Mouse (Mus musculus): Measurements from ENCODE around the gene Cd276. TPM values are rescaled to one million over a fixed set of nuclear protein-coding genes. Genes with fewer than 3 reads are reported as not detected.

Cd276 gene
- polyA plus RNA-seq, 1 experiment from 2014 or later, result 11.3 TPM

DNA sequence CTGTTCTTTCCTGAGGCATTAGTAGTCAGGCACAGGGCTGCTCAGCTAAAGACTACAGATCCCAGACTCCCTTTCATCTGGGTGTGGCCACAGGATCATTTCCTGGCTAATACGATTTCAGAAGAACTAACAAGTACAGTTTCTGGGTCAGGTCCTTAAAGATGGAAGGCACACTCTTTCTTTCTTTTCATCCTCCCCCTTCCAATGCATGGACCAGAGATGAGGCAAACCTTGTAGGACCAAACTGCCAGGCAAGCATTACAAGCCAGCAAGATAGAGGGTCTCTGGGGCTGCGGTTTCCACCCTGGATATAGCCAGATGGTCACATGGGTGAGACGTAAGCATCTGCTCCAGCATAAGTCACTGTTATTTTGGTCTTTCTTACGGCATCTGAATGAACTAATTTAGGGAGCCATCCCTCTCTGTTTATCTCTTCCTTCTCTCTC is 10.3 kb downstream of the Cd276 start:
- Histone ChIP-seq H3K4me1 (replicated peaks; ENCODE audit: control insufficient read depth, insufficient read depth) (0 out of 2 replicates have a peak, but pooled peaks cover 8% of the 10 kb centered on the region), H3K9ac (ENCODE audit: low read length) (no peak overlapping the region), H3K27me3 (ENCODE audit: control insufficient read depth, insufficient read depth, low read length) (no peaks in the 10 kb centered on the region), H3K27ac (replicated peaks) (no peak overlapping the region), H3K4me3 (ENCODE audit: low read depth, low read length) (no peak overlapping the region), H3K4me2 (replicated peaks; ENCODE audit: low read depth) (peak overlapping the region; percentile 42), H3K36me3 (ENCODE audit: control insufficient read depth, insufficient read depth, low read length) (no peaks in the 10 kb centered on the region), H3K9me3 (ENCODE audit: control insufficient read depth, low read length) (no peaks in the 10 kb centered on the region)
- ATAC-seq (ENCODE audit: low FRiP score, low TSS enrichment), result no peak
- DNase-seq (ENCODE audit: low spot score), result no peak
- no peak for TF ChIP-seq EP300 (optimal IDR thresholded peaks at IDR 0.05)
- no peak for TF ChIP-seq CTCF (IDR thresholded peaks at IDR 0.05; ENCODE audit: low read depth)
- 44% methylated on average over 4 of the region's 4 CpGs for WGBS

DNA sequence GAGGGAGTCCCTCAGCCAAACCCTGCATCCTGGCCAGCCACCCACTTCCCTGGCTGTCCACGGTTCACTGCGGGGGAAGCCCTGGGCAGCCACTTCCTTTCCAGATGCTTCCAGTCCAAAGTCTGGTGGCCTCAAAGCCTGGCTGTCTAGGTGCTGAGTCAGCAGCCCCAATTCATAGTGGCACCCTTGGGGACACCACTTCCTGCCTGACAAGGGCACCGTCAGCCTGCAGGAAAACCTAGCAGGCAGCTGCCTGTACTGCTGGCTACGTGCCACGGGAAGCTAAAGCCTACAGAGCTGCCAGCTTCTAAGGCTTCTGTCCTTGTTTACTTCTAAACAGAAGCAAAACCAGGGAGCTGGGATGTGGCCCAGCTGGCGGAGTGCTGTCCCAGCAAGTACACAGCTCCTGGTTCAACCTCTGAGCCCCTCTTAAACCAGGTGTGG is 13.3 kb downstream of the Cd276 start:
- H3K27me3 ChIP-seq (ENCODE audit: control insufficient read depth, insufficient read depth, low read length), result no peaks in the 10 kb centered on the region
- H3K4me1 ChIP-seq (replicated peaks; ENCODE audit: control insufficient read depth, insufficient read depth), result 0 out of 2 replicates have a peak, but pooled peaks cover 5% of the 10 kb centered on the region
- H3K9me3 ChIP-seq (ENCODE audit: control insufficient read depth, low read length), result no peaks in the 10 kb centered on the region
- TF ChIP-seq CTCF (IDR thresholded peaks at IDR 0.05; ENCODE audit: low read depth) (0 out of 2 replicates have a peak, but pooled peaks have one; percentile 2), EP300 (optimal IDR thresholded peaks at IDR 0.05) (no peak)
- peaks cover 5% of the 10 kb centered on the region; the same call in 1 of the 2 replicates for H3K36me3 ChIP-seq (ENCODE audit: control insufficient read depth, insufficient read depth, low read length)
- no peak overlapping the region for H3K4me2 ChIP-seq (replicated peaks; ENCODE audit: low read depth)
- ATAC-seq (ENCODE audit: low FRiP score, low TSS enrichment), result peak; percentile 86
- H3K9ac ChIP-seq (ENCODE audit: low read length), result no peak overlapping the region
- WGBS, result 15% methylated on average over 6 of the region's 6 CpGs
- no peak overlapping the region for H3K4me3 ChIP-seq (ENCODE audit: low read depth, low read length)
- H3K27ac ChIP-seq (replicated peaks), result peak overlapping the region; percentile 49; the same call in 1 of the 2 replicates
- peak; percentile 78 for DNase-seq (ENCODE audit: low spot score)

DNA sequence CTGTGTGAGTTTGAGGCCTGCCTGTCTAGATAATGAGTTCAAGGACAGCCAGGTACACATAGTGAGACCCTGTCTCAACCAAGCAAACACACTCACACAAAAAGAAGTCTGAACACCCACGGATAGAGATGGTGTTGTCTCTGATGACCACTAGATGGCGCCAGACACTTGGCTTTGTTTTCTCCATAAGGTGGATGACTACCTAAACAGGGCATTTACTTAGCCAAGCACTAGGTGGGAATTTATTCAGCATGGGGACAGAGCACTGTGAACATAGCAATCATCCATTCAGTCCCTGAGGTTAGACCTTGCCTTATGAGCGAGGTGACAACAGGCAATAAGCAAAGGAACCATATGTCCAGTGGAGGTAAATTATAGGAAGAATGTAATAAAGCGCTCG is 15.4 kb downstream of the Cd276 start:
- Histone ChIP-seq H3K27me3 (ENCODE audit: control insufficient read depth, insufficient read depth, low read length) (no peaks in the 10 kb centered on the region), H3K9me3 (ENCODE audit: control insufficient read depth, low read length) (no peaks in the 10 kb centered on the region), H3K9ac (ENCODE audit: low read length) (no peak overlapping the region), H3K4me3 (ENCODE audit: low read depth, low read length) (no peak overlapping the region), H3K27ac (replicated peaks) (no peak overlapping the region), H3K36me3 (ENCODE audit: control insufficient read depth, insufficient read depth, low read length) (peaks cover 7% of the 10 kb centered on the region; the same call in 1 of the 2 replicates), H3K4me1 (replicated peaks; ENCODE audit: control insufficient read depth, insufficient read depth) (0 out of 2 replicates have a peak, but pooled peaks cover 5% of the 10 kb centered on the region), H3K4me2 (replicated peaks; ENCODE audit: low read depth) (no peak overlapping the region)
- DNase-seq (ENCODE audit: low spot score) (peak; percentile 54), ATAC-seq (ENCODE audit: low FRiP score, low TSS enrichment) (0 out of 2 replicates have a peak, but pooled peaks have one; percentile 21)
- 50% methylated on average over 5 of the region's 5 CpGs for WGBS
- peak; percentile 99 for TF ChIP-seq CTCF (IDR thresholded peaks at IDR 0.05; ENCODE audit: low read depth)
- TF ChIP-seq EP300 (optimal IDR thresholded peaks at IDR 0.05), result no peak

DNA sequence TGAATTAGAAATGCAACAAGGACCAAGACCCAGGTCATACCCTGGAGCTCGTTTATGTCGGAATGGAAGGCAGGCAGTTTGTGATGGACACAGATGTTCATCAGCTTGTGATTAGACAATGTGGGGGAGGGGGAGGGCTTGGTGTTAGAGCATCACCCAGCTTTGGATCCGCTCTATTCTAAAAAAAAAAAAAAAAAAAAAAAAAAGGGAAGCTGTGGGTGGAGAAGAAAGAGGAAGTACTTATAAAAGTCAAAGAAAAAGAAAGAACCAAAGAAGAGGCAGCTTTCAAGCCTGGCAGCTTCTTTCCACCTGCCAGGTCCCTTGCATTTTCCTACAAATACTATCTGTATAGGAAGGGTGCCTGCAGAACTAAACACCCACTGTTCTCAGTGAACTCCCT is 17.5 kb downstream of the Cd276 start:
- TF ChIP-seq CTCF (IDR thresholded peaks at IDR 0.05; ENCODE audit: low read depth) (no peak), EP300 (optimal IDR thresholded peaks at IDR 0.05) (no peak)
- 76% methylated on average over 3 of the region's 3 CpGs for WGBS
- no peak overlapping the region for H3K9ac ChIP-seq (ENCODE audit: low read length)
- no peak for DNase-seq (ENCODE audit: low spot score)
- H3K4me1 ChIP-seq (replicated peaks; ENCODE audit: control insufficient read depth, insufficient read depth), result 0 out of 2 replicates have a peak, but pooled peaks cover 5% of the 10 kb centered on the region
- no peak for ATAC-seq (ENCODE audit: low FRiP score, low TSS enrichment)
- H3K36me3 ChIP-seq (ENCODE audit: control insufficient read depth, insufficient read depth, low read length), result peaks cover 7% of the 10 kb centered on the region; the same call in 1 of the 2 replicates
- H3K4me3 ChIP-seq (ENCODE audit: low read depth, low read length), result no peak overlapping the region
- H3K4me2 ChIP-seq (replicated peaks; ENCODE audit: low read depth), result no peak overlapping the region
- H3K9me3 ChIP-seq (ENCODE audit: control insufficient read depth, low read length), result no peaks in the 10 kb centered on the region
- no peaks in the 10 kb centered on the region for H3K27me3 ChIP-seq (ENCODE audit: control insufficient read depth, insufficient read depth, low read length)
- H3K27ac ChIP-seq (replicated peaks), result no peak overlapping the region

DNA sequence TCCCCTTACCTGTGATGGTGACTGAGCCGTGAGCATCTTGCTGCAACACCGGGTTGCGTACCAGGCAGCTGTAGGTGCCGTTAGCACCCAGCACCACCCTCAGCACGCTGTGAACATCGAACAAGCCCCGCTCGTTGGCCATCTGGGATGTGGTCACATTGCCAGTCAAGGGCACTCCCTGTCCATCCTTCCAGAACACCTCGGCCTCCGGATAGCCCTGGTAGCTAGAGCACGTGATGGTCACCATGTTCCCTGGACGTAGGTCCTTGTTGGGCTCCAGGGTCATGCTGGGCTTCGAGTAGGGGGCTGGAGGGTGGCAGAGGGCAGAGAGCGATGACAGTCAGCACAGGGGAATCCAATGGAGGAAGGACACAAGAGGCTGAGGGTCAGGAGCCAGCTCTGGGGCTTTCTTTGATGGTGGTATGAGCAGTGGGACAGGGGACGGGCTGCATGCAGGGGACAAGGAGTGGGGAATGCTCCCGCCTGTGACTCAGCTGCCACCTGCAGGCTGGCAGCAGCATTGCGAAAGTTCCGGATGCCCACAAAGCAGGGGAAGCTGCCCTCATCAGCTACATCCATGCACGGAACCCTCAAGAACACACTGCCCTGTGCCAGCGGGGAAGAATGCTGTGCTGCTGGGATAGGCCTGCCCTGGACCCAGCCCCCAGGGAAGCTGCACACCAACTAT is 19.6 kb downstream of the Cd276 start:
- DNase-seq (ENCODE audit: low spot score), result peak; percentile 49
- Histone ChIP-seq H3K36me3 (ENCODE audit: control insufficient read depth, insufficient read depth, low read length) (peaks cover 10% of the 10 kb centered on the region; the same call in 1 of the 2 replicates), H3K27me3 (ENCODE audit: control insufficient read depth, insufficient read depth, low read length) (no peaks in the 10 kb centered on the region), H3K4me2 (replicated peaks; ENCODE audit: low read depth) (no peak overlapping the region), H3K9me3 (ENCODE audit: control insufficient read depth, low read length) (no peaks in the 10 kb centered on the region), H3K27ac (replicated peaks) (no peak overlapping the region), H3K9ac (ENCODE audit: low read length) (no peak overlapping the region), H3K4me3 (ENCODE audit: low read depth, low read length) (no peak overlapping the region), H3K4me1 (replicated peaks; ENCODE audit: control insufficient read depth, insufficient read depth) (no peaks in the 10 kb centered on the region)
- peak; percentile 78 for TF ChIP-seq CTCF (IDR thresholded peaks at IDR 0.05; ENCODE audit: low read depth)
- TF ChIP-seq EP300 (optimal IDR thresholded peaks at IDR 0.05), result no peak
- WGBS, result 80% methylated on average over 20 of the region's 20 CpGs
- no peak for ATAC-seq (ENCODE audit: low FRiP score, low TSS enrichment)

DNA sequence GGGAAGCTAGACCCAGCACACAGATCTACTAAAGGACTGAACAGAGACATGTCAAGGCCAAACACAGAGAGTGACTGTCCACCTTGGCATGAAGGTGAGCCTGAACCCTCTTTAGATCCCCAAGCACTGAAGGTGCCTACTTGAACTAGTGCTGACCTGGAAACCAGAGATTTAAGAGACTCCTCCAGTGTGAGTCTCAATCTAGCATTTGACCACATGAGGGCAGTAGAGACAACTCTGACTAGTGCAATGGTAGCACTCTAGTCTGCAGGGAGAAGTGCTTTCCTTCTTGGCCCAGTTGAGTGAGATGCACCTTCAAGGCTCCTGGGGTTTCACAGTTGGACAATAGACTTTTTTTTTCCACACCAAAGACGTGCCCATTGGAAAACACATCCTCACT is 20.5 kb downstream of the Cd276 start:
- 40% methylated on average over 1 of the region's 1 CpGs for WGBS
- Histone ChIP-seq H3K27ac (replicated peaks) (no peak overlapping the region), H3K9me3 (ENCODE audit: control insufficient read depth, low read length) (no peaks in the 10 kb centered on the region), H3K4me3 (ENCODE audit: low read depth, low read length) (no peak overlapping the region), H3K9ac (ENCODE audit: low read length) (no peak overlapping the region), H3K36me3 (ENCODE audit: control insufficient read depth, insufficient read depth, low read length) (peaks cover 10% of the 10 kb centered on the region; the same call in 1 of the 2 replicates), H3K27me3 (ENCODE audit: control insufficient read depth, insufficient read depth, low read length) (no peaks in the 10 kb centered on the region), H3K4me2 (replicated peaks; ENCODE audit: low read depth) (no peak overlapping the region; the same call in 1 of the 2 replicates), H3K4me1 (replicated peaks; ENCODE audit: control insufficient read depth, insufficient read depth) (no peaks in the 10 kb centered on the region)
- TF ChIP-seq CTCF (IDR thresholded peaks at IDR 0.05; ENCODE audit: low read depth) (peak; percentile 90), EP300 (optimal IDR thresholded peaks at IDR 0.05) (no peak)
- DNase-seq (ENCODE audit: low spot score) (peak; percentile 51), ATAC-seq (ENCODE audit: low FRiP score, low TSS enrichment) (peak; percentile 40; the same call in 1 of the 2 replicates)

Measured in stomach, postnatal 0 days (tissue).